Mouse (Mus musculus) limb, embryonic 15.5 days (tissue): Measurements from ENCODE around the gene Slc7a11. TPM values are rescaled to one million over a fixed set of nuclear protein-coding genes. Genes with fewer than 3 reads are reported as not detected.

ENCODE experiments used
- ATAC-seq: fragments of 200-750 bp; cut with Nextera tagmentation; 2 replicates; pipeline ENCODE4 v1.8.0; 2017; ENCODE audit warnings: low read depth, moderate TSS enrichment; ENCODE audit not compliant: insufficient number of reproducible peaks, low FRiP score, low TSS enrichment
- H3K27ac ChIP-seq: fragments of 300-500 bp; sonication (generic); 2 replicates; pipeline ENCODE4 v1.5.1; 2015; ENCODE audit warnings: moderate library complexity, mild to moderate bottlenecking, inconsistent platforms
- H3K27me3 ChIP-seq: fragments of 300-500 bp; sonication (generic); 2 replicates; pipeline ENCODE4 v1.6.1; 2015; ENCODE audit warnings: inconsistent platforms
- H3K36me3 ChIP-seq: fragments of 300-500 bp; sonication (generic); 2 replicates; pipeline ENCODE4 v1.6.1; 2015; ENCODE audit warnings: inconsistent platforms
- H3K4me1 ChIP-seq: fragments of 300-500 bp; sonication (generic); 2 replicates; pipeline ENCODE4 v1.6.1; 2015; ENCODE audit warnings: inconsistent platforms
- H3K4me2 ChIP-seq: fragments of 300-500 bp; sonication (generic); 2 replicates; pipeline ENCODE4 v1.6.1; 2015; ENCODE audit warnings: mild to moderate bottlenecking, inconsistent platforms
- H3K4me3 ChIP-seq: fragments of 300-500 bp; sonication (generic); 2 replicates; pipeline ENCODE4 v1.5.1; 2015; ENCODE audit warnings: mild to moderate bottlenecking, inconsistent platforms
- H3K9ac ChIP-seq: fragments of 300-500 bp; sonication (generic); 2 replicates; pipeline ENCODE4 v1.6.1; 2015; ENCODE audit warnings: inconsistent platforms
- H3K9me3 ChIP-seq: fragments of 300-500 bp; sonication (generic); 2 replicates; pipeline ENCODE4 v1.6.1; 2016; ENCODE audit warnings: inconsistent platforms
- WGBS: fragments of 180-500 bp; shearing (Covaris S2); methylation state at CpG from one replicate; pipeline ENCODE4 v1.1.7; 2015; 5-methylcytosine and 5-hydroxymethylcytosine counted together
- polyA plus RNA-seq: library from polyadenylated mRNA; unstranded; fragments of >200 nt; fragmentation: Nextera tagmentation; extraction: Ambion mirVana; gene quantifications from 2 replicates; pipeline ENCODE4 v1.2.1, GENCODE M21; 2015

Gene Slc7a11
- polyA plus RNA-seq, 1 experiment from 2014 or later = 7.0 TPM

DNA sequence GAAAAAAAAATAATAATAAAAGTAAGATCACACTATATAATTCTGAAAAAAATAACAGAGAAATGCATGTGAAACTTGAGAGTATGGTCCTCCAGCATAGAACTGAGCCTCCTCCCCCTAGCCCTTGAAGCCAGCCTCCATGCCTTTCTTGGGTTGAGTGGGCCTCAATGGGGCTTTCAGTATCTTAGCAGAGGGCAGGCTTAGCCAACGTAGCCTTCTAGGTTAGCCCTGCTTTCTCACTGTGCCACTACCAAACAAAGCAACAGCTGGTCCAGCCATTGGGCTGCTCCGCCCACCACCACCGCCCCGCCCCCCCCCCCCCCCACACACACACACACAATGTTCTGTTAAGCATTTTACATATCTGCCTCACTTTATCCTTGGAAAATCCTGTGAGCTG is 56.1 kb downstream of the Slc7a11 start:
- Histone ChIP-seq H3K9ac (no peak overlapping the region), H3K27ac (no peak overlapping the region), H3K27me3 (no peaks in the 10 kb centered on the region), H3K4me2 (no peak overlapping the region), H3K4me1 (peaks cover 5% of the 10 kb centered on the region; the same call in 1 of the 2 replicates), H3K9me3 (no peaks in the 10 kb centered on the region), H3K4me3 (no peak overlapping the region), H3K36me3 (no peaks in the 10 kb centered on the region)
- no peak for ATAC-seq
- 42% methylated on average over 4 of the region's 4 CpGs for WGBS

DNA sequence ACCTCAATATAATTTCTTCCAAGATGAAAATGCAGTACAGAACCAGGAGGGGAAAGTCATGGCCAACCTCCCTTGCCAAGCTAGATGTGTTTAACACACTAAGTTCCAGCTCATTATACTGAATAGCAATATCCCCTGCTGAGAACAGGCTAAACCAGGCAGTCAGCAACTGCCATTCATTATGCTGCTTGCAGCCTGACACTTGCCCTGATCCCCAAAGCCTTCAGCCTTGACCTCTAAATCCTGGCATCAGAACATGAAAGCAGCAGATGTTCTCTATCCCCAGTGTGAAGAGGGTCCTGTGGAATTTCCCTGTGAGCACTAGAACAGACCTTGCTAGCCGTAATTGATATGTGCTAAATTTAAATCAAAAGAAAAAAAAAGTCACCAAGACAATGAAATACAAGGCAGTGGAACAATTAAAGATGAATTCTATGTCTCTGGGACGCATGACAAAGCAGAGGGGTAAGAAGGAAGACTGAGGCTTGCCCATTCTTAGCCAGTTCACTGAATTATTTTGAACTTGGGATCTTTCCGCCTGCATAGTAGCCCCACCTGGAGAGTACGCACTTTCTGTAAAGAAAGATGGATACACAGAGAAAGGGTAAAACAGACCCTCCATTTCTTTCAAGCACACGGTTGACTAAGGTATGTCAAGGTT is 56.7 kb downstream of the Slc7a11 start:
- Histone ChIP-seq H3K4me2 (no peak overlapping the region), H3K9me3 (no peaks in the 10 kb centered on the region), H3K4me1 (peaks cover 9% of the 10 kb centered on the region; the same call in 1 of the 2 replicates), H3K4me3 (no peak overlapping the region), H3K9ac (no peak overlapping the region), H3K36me3 (no peaks in the 10 kb centered on the region), H3K27me3 (no peaks in the 10 kb centered on the region), H3K27ac (no peak overlapping the region)
- no peak for ATAC-seq
- 66% methylated on average over 5 of the region's 5 CpGs for WGBS

DNA sequence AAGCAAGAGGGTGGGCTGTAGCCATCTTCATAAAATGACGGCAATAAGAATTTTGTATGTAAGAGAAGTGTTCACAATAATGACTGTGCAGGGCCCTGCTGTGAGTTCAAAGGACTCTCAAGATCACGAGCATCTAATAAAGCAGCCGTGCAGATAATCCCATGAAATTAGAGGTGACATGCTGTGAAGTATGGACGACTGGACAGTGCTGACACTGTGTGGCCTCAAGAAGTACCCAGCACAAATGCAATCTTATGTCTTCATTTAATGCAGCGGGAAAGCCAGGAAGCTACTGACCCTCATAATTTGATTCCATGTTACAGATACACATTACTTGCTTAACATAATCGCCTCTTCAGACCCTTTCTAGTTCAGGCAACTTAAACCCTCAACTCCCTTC is 57.3 kb downstream of the Slc7a11 start:
- Histone ChIP-seq H3K36me3 (no peaks in the 10 kb centered on the region), H3K4me1 (peaks cover 9% of the 10 kb centered on the region; the same call in 1 of the 2 replicates), H3K4me2 (no peak overlapping the region), H3K9ac (no peak overlapping the region), H3K9me3 (no peaks in the 10 kb centered on the region), H3K4me3 (no peak overlapping the region), H3K27ac (no peak overlapping the region), H3K27me3 (no peaks in the 10 kb centered on the region)
- no peak for ATAC-seq
- 58% methylated on average over 6 of the region's 6 CpGs for WGBS

DNA sequence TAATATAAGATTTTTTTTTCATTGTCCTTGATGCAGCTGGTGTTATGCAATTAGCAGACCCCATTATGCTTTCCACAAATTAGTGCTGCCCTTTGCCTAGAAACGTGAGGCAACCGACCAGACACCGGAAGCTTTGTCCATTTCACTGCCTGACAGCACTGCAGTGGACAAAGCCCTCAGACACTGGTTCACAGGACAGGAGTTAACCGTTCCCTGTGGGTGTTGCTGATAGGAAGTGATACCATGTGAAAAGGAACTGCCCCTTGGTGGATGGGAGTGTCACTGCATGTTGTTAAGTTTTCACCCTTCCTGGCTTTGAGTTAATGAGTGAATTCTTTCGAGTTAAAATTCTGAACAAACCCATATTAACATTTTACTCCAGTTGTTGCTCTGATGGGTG is 60.7 kb downstream of the Slc7a11 start:
- Histone ChIP-seq H3K4me1 (peaks cover 11% of the 10 kb centered on the region; the same call in 1 of the 2 replicates), H3K27ac (no peak overlapping the region), H3K4me2 (no peak overlapping the region), H3K9ac (no peak overlapping the region), H3K9me3 (no peaks in the 10 kb centered on the region), H3K4me3 (no peak overlapping the region), H3K27me3 (no peaks in the 10 kb centered on the region), H3K36me3 (no peaks in the 10 kb centered on the region)
- no peak for ATAC-seq
- WGBS = 25% methylated on average over 5 of the region's 5 CpGs

DNA sequence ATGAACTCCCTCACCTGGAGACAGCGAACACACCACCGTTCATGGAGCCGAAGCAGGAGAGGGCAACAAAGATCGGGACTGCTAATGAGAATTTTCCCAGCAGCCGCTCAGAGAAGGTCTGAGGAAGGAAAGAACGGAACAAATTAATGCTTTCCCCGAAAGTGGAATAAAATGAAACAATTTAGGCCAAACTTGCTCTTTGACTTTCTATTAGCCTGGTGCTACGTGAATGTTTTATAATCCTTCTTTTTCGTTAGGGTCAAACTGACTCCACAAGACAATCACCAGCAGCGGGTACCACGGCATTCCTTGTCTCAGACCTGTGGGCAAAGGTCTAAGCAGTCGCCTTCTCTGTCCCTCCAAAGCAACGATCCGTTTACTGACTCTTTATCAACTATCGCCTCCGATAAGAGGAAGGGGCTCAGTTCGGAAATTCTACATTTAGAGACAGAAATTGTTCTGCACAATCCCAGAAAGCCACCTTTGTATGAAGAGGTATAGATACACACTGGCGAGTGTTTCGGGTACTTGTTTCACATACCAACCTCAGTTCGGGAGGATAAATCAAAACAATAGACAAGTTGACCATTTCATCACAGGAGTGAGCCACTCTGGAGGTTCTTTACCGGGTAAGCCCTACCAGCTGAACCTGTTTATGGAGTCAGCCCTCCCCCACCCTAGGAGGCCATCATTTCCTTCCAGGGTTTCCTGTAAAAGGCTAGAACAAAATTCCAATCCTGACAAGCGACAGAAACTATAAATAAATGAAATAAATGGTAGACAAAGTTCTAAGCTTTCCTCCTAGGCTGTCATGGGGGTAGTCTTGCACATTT is 61.3 kb downstream of the Slc7a11 start:
- Histone ChIP-seq H3K36me3 (no peaks in the 10 kb centered on the region), H3K4me3 (peak overlapping the region; percentile 43), H3K27ac (peak overlapping the region; percentile 54), H3K4me1 (peaks cover 11% of the 10 kb centered on the region; the same call in 1 of the 2 replicates), H3K9me3 (no peaks in the 10 kb centered on the region), H3K27me3 (no peaks in the 10 kb centered on the region), H3K4me2 (peak overlapping the region; percentile 51), H3K9ac (peak overlapping the region; percentile 17; the same call in 1 of the 2 replicates)
- no peak for ATAC-seq
- WGBS = 14% methylated on average over 22 of the region's 22 CpGs

DNA sequence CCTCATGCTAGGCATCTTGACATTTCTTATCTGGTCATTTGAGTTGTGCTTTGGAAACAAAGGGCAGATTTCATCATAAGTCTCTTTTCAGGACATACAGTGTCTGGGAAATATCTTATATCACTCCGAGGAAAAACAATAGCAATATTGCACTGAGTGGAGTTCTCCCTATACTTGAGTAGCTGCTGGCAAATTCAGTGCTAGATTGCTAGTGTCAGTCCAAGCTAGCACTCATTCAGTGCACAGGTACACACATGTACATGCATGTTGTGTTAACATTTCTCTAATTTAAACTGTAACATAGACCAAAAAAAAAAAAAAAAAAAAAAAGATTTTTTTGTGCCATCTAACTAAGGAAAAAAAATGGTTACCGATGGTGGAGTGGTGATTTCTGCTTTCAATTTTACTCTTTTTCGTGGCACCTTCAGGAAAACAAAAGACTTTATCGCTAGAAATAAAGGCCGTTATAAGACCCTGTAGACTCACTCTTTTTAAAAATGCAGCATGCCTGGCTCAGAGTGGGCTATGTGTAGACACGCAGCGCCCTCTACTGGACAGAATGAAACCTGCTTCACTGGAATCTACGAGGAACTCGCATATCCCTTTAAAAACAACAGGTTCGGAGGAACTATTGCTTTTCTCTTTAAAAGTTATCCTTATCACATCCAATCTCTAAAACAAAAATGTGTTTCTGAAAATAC is 62.1 kb downstream of the Slc7a11 start:
- no peaks in the 10 kb centered on the region for H3K9me3 ChIP-seq
- H3K4me3 ChIP-seq = peak overlapping the region; percentile 43
- no peaks in the 10 kb centered on the region for H3K27me3 ChIP-seq
- peak overlapping the region; percentile 51 for H3K4me2 ChIP-seq
- peaks cover 11% of the 10 kb centered on the region; the same call in 1 of the 2 replicates for H3K4me1 ChIP-seq
- peak overlapping the region; percentile 54; the same call in 1 of the 2 replicates for H3K27ac ChIP-seq
- H3K9ac ChIP-seq = 0 out of 2 replicates have a peak overlapping the region, but pooled peaks have one; percentile 17
- no peaks in the 10 kb centered on the region for H3K36me3 ChIP-seq
- no peak for ATAC-seq
- WGBS = 12% methylated on average over 10 of the region's 10 CpGs

DNA sequence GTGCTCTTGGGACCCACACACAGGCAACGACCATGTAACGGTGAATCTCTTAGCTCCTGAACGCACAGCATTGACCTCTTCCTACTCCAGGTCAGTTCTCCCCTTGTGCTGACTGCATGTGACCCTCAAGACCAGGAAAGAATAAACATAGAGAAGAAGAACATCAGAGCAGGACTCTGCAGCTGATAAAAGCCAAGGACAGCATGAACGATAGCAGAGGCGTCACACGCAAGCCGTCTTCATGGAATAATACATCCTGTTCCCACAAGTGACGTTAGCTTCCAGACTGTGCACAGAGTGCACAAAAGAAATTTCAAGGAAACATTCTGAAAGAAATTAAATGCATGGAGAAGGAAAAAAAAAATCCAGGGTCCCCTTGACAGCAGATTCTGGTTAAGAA is 63.5 kb downstream of the Slc7a11 start:
- ATAC-seq = no peak
- no peaks in the 10 kb centered on the region for H3K36me3 ChIP-seq
- WGBS = 81% methylated on average over 8 of the region's 8 CpGs

DNA sequence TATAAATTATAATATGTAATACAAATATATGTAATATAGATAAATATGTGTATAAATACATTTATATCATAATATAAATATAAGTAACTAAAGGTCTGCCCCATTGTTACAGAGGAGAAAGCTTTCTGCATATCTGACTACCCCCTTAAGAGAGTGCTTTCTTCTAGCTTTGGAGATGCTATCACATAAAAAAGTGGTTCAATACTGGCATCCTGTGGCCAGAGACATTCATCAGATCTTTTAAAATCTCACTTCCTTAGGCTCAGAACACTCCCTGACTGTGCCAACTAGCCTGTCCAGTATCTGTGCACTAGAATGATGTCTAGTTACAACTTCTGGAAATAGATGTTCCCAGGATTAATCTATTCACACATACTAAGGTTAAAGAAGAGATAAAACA is 67.9 kb downstream of the Slc7a11 start:
- ATAC-seq = no peak
- Histone ChIP-seq H3K4me2 (no peak overlapping the region), H3K4me3 (no peak overlapping the region), H3K27me3 (no peaks in the 10 kb centered on the region), H3K4me1 (0 out of 2 replicates have a peak, but pooled peaks cover 2% of the 10 kb centered on the region), H3K9me3 (no peaks in the 10 kb centered on the region), H3K9ac (no peak overlapping the region), H3K36me3 (no peaks in the 10 kb centered on the region), H3K27ac (no peak overlapping the region)

More for the DNA sequence above, 63.5 kb downstream of the Slc7a11 start:
- Histone ChIP-seq H3K27me3 (no peaks in the 10 kb centered on the region), H3K9me3 (no peaks in the 10 kb centered on the region), H3K4me1 (peaks cover 11% of the 10 kb centered on the region; the same call in 1 of the 2 replicates), H3K27ac (no peak overlapping the region), H3K9ac (no peak overlapping the region), H3K4me3 (no peak overlapping the region), H3K4me2 (no peak overlapping the region)

DNA sequence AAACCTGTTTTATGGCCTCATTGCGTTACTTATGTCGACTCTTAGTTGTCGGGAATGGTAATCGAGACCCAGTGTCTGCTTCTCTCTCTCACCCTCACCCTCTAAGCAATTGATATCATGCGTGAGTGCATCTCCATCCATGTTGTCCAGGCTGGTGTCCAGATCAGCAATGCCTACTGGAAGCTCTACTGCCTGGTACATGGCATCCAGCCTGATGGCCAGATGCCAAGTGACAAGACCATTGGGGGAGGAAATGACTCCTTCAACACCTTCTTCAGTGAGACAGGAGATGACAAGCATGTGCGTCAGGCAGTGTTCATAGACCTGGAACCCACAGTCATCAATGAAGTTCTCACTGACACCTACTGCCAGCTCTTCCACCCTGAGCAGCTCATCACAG is 73.6 kb downstream of the Slc7a11 start:
- Histone ChIP-seq H3K27me3 (no peaks in the 10 kb centered on the region), H3K9me3 (no peaks in the 10 kb centered on the region), H3K27ac (no peak overlapping the region), H3K36me3 (no peaks in the 10 kb centered on the region), H3K4me1 (no peaks in the 10 kb centered on the region), H3K9ac (no peak overlapping the region), H3K4me2 (no peak overlapping the region), H3K4me3 (no peak overlapping the region)
- WGBS = 82% methylated on average over 6 of the region's 6 CpGs
- no peak for ATAC-seq

DNA sequence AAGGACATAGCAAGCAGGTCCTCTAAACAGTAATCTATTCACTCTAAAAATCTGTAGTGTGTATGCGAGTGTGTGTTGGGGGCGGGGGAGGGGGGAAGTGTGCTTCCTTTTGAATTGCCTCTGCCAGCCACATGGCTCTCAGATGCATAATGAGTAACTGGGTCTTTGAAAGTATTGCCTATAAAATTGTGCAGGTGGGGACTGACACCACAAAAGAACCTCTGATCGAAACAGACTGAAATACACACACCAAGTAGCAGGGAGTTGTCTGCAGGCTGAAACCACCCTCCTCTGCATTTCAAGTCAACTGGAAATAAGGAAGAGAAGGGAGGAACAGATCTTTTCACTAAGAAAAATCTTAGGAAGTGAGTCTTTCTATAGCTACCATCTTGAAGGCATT is 76.2 kb downstream of the Slc7a11 start:
- Histone ChIP-seq H3K36me3 (no peaks in the 10 kb centered on the region), H3K9ac (no peak overlapping the region), H3K4me3 (no peak overlapping the region), H3K27me3 (no peaks in the 10 kb centered on the region), H3K4me1 (no peaks in the 10 kb centered on the region), H3K9me3 (no peaks in the 10 kb centered on the region), H3K27ac (no peak overlapping the region), H3K4me2 (no peak overlapping the region)
- 45% methylated on average over 3 of the region's 3 CpGs for WGBS
- no peak for ATAC-seq

DNA sequence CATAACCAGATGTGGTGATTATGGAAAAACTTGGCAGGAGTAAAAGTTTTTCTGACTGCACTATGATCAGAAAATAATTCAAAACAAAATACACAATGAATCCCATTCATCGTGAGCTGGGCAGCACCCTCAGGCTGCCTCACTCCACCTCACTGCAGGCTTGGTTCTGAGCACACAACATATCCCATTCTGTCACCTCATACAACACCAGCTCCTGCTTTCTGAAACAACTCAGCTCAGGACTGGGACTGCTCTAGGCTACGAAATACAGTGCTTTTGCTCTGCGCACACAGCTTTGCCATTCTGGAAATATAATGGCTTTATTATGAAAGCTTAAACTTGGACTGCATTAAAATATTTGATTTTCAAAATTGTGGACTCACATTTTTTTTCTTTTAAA is 79.8 kb downstream of the Slc7a11 start:
- no peak for ATAC-seq
- no peak overlapping the region for H3K27ac ChIP-seq
- no peaks in the 10 kb centered on the region for H3K27me3 ChIP-seq
- 43% methylated on average over 3 of the region's 3 CpGs for WGBS
- no peak overlapping the region for H3K4me3 ChIP-seq
- no peaks in the 10 kb centered on the region; the same call in 1 of the 2 replicates for H3K4me1 ChIP-seq
- no peaks in the 10 kb centered on the region for H3K36me3 ChIP-seq
- no peaks in the 10 kb centered on the region for H3K9me3 ChIP-seq
- H3K4me2 ChIP-seq = no peak overlapping the region
- H3K9ac ChIP-seq = no peak overlapping the region

DNA sequence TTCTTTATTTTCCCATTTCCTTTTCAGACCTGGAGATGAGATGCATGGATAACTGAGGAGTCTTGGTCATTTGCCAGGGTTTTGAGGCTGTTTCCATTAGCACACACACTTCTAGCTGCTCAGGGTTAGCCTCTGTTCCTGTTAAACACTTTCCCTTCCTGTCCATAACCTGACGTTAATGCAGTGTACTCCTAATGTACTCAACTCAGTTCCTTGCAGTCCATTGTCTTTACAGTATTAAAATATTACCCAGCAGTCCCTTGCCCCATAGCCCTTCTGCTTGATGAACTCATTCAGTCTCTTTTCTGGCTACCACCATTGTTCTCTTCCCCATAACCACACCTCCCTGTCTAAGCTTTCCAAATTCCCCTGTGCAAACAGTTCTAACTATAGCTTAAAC is 96.3 kb downstream of the Slc7a11 start:
- Histone ChIP-seq H3K4me1 (0 out of 2 replicates have a peak, but pooled peaks cover 3% of the 10 kb centered on the region), H3K4me2 (no peak overlapping the region), H3K27me3 (no peaks in the 10 kb centered on the region), H3K4me3 (no peak overlapping the region), H3K9ac (no peak overlapping the region), H3K36me3 (no peaks in the 10 kb centered on the region), H3K9me3 (no peaks in the 10 kb centered on the region), H3K27ac (no peak overlapping the region)
- ATAC-seq = no peak
- WGBS = 50% methylated on average over 1 of the region's 1 CpGs
